Mouse (Mus musculus): ENCODE data around the gene Dgke. TPM values are rescaled to one million over a fixed set of nuclear protein-coding genes. Genes with fewer than 3 reads are reported as not detected.
A peak's percentile ranks its signal among the peaks of the same experiment; 100 is the strongest.

Gene Dgke
- polyA plus RNA-seq, 1 experiment from 2014 or later: 0.69 TPM

GRCm38 (mm10) chr11:89073541-89073940, 6.9 kb upstream of the Dgke start, which contains the start of gene Gm525:
Gene Gm525, plus strand, starts transcription at chr11:89073841.
- WGBS (ENCODE audit: insufficient replicate concordance): 72% methylated on average over 8 of the region's 8 CpGs
- H3K36me3 ChIP-seq: no peaks in the 10 kb centered on the region
- H3K9me3 ChIP-seq (replicated peaks): no peaks in the 10 kb centered on the region
- no peaks in the 10 kb centered on the region for H3K4me1 ChIP-seq (replicated peaks)
- no peak for DNase-seq
- no peak within 1 kb of the TSS for H3K4me2 ChIP-seq
- no peak within 1 kb of the TSS for H3K27ac ChIP-seq
- no peak for ATAC-seq (ENCODE audit: low read depth)
- H3K9ac ChIP-seq: no peak within 1 kb of the TSS
- no peaks in the 10 kb centered on the region for H3K27me3 ChIP-seq
- no peak within 1 kb of the TSS for H3K4me3 ChIP-seq (replicated peaks)

DNA sequence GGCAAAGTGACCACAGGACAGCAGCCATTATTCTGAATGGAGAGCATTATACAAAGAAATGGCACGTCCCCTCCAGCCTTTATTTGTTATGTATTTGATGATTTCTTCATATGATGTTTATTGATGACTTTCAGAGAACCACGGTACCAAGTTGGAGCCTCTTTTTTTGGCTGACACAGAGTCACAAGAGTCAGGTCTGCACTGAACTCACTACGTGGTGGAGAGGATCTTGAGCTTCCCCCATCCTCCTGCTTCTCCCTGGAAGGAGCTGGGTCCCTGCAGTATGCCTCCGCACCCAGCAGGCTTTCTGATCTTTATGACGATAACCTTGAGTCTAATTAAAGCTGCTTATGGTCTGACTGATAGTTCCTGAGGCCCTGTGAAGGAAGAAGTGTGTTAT, 4.9 kb upstream of the Dgke start:
- whole genome bisulfite sequencing (ENCODE audit: insufficient replicate concordance): 62% methylated on average over 5 of the region's 5 CpGs
- no peak for ATAC-seq (ENCODE audit: low read depth)
- DNase-seq: no peak

GRCm38 (mm10) chr11:89069303-89069702, 2.7 kb upstream of the Dgke start:
- no peaks in the 10 kb centered on the region for H3K9me3 ChIP-seq (replicated peaks)
- H3K4me1 ChIP-seq (replicated peaks): peaks cover 7% of the 10 kb centered on the region
- 11% methylated on average over 6 of the region's 6 CpGs for WGBS (ENCODE audit: insufficient replicate concordance)
- ATAC-seq (ENCODE audit: low read depth): no peak
- no peak overlapping the region for H3K4me3 ChIP-seq (replicated peaks)
- H3K27me3 ChIP-seq: no peaks in the 10 kb centered on the region
- no peak overlapping the region for H3K27ac ChIP-seq
- H3K9ac ChIP-seq: no peak overlapping the region
- peak; percentile 32 for DNase-seq
- no peaks in the 10 kb centered on the region for H3K36me3 ChIP-seq
- no peak overlapping the region for H3K4me2 ChIP-seq

More for the DNA sequence above, 4.9 kb upstream of the Dgke start:
- H3K9ac ChIP-seq: no peak overlapping the region
- no peaks in the 10 kb centered on the region for H3K9me3 ChIP-seq (replicated peaks)
- H3K4me3 ChIP-seq (replicated peaks): no peak overlapping the region
- H3K4me1 ChIP-seq (replicated peaks): no peaks in the 10 kb centered on the region
- H3K36me3 ChIP-seq: no peaks in the 10 kb centered on the region
- H3K4me2 ChIP-seq: no peak overlapping the region
- H3K27ac ChIP-seq: no peak overlapping the region
- no peaks in the 10 kb centered on the region for H3K27me3 ChIP-seq

DNA sequence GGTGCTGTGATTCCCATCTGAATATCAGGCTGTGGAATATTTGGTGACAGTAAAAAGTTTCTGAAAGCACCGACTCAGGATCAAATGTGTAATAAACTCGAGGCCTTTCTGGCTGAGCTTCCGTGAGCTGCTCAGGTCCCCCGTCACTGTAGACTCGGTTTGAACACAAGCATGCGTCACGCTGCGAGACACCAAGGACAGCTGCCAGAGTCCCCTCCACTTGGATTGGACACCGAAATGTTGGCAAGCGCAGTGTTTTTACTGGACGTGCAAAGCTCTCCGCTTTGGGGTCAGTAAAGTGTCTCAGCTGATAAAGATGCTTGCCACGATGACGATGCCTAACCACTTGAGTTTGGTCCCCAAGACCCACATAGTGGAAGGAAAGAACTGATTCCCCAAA, 2.0 kb upstream of the Dgke start:
- H3K27ac ChIP-seq: no peak overlapping the region
- H3K4me1 ChIP-seq (replicated peaks): peaks cover 13% of the 10 kb centered on the region
- ATAC-seq (ENCODE audit: low read depth) (no peak), DNase-seq (no peak)
- H3K27me3 ChIP-seq: no peaks in the 10 kb centered on the region
- 81% methylated on average over 14 of the region's 14 CpGs for WGBS (ENCODE audit: insufficient replicate concordance)
- no peaks in the 10 kb centered on the region for H3K9me3 ChIP-seq (replicated peaks)
- no peak overlapping the region for H3K4me2 ChIP-seq
- no peak overlapping the region for H3K4me3 ChIP-seq (replicated peaks)
- no peaks in the 10 kb centered on the region for H3K36me3 ChIP-seq
- no peak overlapping the region for H3K9ac ChIP-seq

DNA sequence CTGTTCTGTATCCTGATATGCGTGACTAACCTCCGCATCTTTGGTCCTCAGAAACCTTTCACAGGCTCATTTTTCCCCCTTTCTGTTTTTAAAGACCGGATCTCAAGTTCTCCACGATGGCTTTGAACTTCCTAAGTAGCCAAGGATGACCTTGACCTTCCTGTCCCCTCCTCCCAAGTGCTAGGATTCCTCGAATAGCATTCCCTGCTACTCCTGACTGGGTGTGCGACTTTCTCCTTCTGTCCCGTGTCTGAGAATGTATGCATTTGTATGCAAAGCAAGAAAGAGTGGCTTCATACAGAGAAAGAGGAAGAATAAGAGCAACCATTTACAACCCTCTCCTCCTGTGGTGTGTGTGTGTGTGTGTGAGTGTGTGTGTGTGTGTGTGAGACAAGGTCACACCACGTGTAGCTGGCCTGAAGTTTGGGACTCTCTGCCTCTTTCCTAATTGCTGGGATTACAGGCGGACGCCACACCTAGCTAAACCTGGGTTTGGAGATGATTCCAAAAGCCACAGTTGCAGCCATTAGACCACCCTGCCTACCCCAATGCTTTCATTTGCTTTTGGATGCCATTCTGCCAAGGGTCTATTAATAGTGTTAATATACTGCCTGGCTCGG, 1.3 kb upstream of the Dgke start:
- Histone ChIP-seq H3K4me3 (replicated peaks) (no peak overlapping the region), H3K4me2 (no peak overlapping the region), H3K4me1 (replicated peaks) (peaks cover 16% of the 10 kb centered on the region), H3K27me3 (no peaks in the 10 kb centered on the region), H3K9me3 (replicated peaks) (no peaks in the 10 kb centered on the region), H3K9ac (no peak overlapping the region), H3K36me3 (no peaks in the 10 kb centered on the region), H3K27ac (no peak overlapping the region)
- DNase-seq (no peak), ATAC-seq (ENCODE audit: low read depth) (no peak)
- WGBS (ENCODE audit: insufficient replicate concordance): 51% methylated on average over 11 of the region's 11 CpGs

GRCm38 (mm10) chr11:89067301-89067822, 712 bp upstream of the Dgke start:
- no peak overlapping the region for H3K9ac ChIP-seq
- H3K4me3 ChIP-seq (replicated peaks): no peak overlapping the region
- DNase-seq (no peak), ATAC-seq (ENCODE audit: low read depth) (no peak)
- no peak overlapping the region for H3K27ac ChIP-seq
- no peak overlapping the region for H3K4me2 ChIP-seq
- no peaks in the 10 kb centered on the region for H3K9me3 ChIP-seq (replicated peaks)
- WGBS (ENCODE audit: insufficient replicate concordance): 61% methylated on average over 6 of the region's 6 CpGs
- no peaks in the 10 kb centered on the region for H3K27me3 ChIP-seq
- no peaks in the 10 kb centered on the region for H3K36me3 ChIP-seq
- peaks cover 16% of the 10 kb centered on the region for H3K4me1 ChIP-seq (replicated peaks)

DNA sequence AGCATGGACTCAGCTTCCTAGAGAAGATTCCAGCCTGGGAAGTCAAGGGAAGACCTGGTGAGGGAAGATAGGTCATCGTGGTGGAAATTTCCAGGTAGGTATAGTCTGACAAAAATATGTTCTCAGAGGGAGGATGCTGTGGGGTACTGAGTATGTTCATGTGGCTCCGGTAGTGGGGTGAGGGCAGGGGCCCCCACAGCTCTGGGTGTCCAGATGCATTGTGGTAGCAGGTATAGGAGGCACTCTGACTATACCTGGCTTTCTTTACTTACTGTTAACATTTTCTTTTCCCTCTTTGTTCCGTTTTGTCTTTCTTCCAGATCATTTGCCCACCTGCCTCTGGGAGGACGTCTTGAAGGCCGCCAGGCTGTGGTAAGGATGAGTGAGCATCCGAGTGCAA, 524 bp downstream of the Dgke start:
- DNase-seq (no peak), ATAC-seq (ENCODE audit: low read depth) (no peak)
- no peaks in the 10 kb centered on the region for H3K9me3 ChIP-seq (replicated peaks)
- H3K4me2 ChIP-seq: no peak overlapping the region
- WGBS (ENCODE audit: insufficient replicate concordance): 66% methylated on average over 6 of the region's 6 CpGs
- H3K4me3 ChIP-seq (replicated peaks): no peak overlapping the region
- H3K9ac ChIP-seq: no peak overlapping the region
- peaks cover 16% of the 10 kb centered on the region for H3K4me1 ChIP-seq (replicated peaks)
- H3K27me3 ChIP-seq: no peaks in the 10 kb centered on the region
- H3K27ac ChIP-seq: no peak overlapping the region
- H3K36me3 ChIP-seq: no peaks in the 10 kb centered on the region

DNA sequence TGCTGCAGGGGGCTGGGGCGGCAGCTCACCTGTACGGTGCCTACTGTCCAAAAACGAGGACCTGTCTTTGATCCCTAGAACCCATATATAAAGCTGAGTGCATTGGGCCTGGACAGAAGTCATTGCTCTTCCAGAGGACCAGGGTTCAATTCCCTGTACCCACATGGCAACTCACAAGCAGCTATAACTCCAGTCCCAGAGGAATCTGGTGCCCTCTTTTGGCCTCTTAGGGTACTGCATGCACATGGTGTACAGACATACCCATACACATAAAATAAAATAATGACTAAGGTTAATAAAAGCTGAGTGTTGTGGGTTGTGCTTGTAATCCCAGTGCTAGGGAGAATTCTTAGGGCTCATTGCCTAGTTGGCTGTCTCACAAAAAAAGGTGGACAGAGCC, 1.4 kb downstream of the Dgke start:
- H3K9ac ChIP-seq: no peak overlapping the region
- no peak for ATAC-seq (ENCODE audit: low read depth)
- no peaks in the 10 kb centered on the region for H3K36me3 ChIP-seq
- H3K27ac ChIP-seq: no peak overlapping the region
- peak; percentile 33 for DNase-seq
- H3K4me2 ChIP-seq: no peak overlapping the region
- H3K4me1 ChIP-seq (replicated peaks): peaks cover 24% of the 10 kb centered on the region
- H3K9me3 ChIP-seq (replicated peaks): no peaks in the 10 kb centered on the region
- H3K27me3 ChIP-seq: no peaks in the 10 kb centered on the region
- H3K4me3 ChIP-seq (replicated peaks): no peak overlapping the region
- 84% methylated on average over 3 of the region's 3 CpGs for WGBS (ENCODE audit: insufficient replicate concordance)

GRCm38 (mm10) chr11:89064312-89064711, 2.3 kb downstream of the Dgke start:
- Histone ChIP-seq H3K9ac (no peak overlapping the region), H3K4me1 (replicated peaks) (peaks cover 34% of the 10 kb centered on the region), H3K9me3 (replicated peaks) (no peaks in the 10 kb centered on the region), H3K27ac (peak overlapping the region; percentile 39; the same call in 1 of the 2 replicates), H3K4me3 (replicated peaks) (no peak overlapping the region), H3K4me2 (peak overlapping the region; percentile 19; the same call in 1 of the 2 replicates), H3K27me3 (no peaks in the 10 kb centered on the region), H3K36me3 (no peaks in the 10 kb centered on the region)
- 28% methylated on average over 6 of the region's 6 CpGs for WGBS (ENCODE audit: insufficient replicate concordance)
- ATAC-seq (ENCODE audit: low read depth) (peak; percentile 61), DNase-seq (peak; percentile 14)

GRCm38 (mm10) chr11:89061362-89061761, 5.3 kb downstream of the Dgke start:
- no peaks in the 10 kb centered on the region for H3K9me3 ChIP-seq (replicated peaks)
- H3K4me2 ChIP-seq: no peak overlapping the region
- H3K27ac ChIP-seq: no peak overlapping the region
- 57% methylated on average over 7 of the region's 7 CpGs for WGBS (ENCODE audit: insufficient replicate concordance)
- H3K36me3 ChIP-seq: no peaks in the 10 kb centered on the region
- H3K27me3 ChIP-seq: no peaks in the 10 kb centered on the region
- ATAC-seq (ENCODE audit: low read depth): no peak
- DNase-seq: no peak
- H3K4me1 ChIP-seq (replicated peaks): peaks cover 50% of the 10 kb centered on the region
- no peak overlapping the region for H3K9ac ChIP-seq
- H3K4me3 ChIP-seq (replicated peaks): no peak overlapping the region

DNA sequence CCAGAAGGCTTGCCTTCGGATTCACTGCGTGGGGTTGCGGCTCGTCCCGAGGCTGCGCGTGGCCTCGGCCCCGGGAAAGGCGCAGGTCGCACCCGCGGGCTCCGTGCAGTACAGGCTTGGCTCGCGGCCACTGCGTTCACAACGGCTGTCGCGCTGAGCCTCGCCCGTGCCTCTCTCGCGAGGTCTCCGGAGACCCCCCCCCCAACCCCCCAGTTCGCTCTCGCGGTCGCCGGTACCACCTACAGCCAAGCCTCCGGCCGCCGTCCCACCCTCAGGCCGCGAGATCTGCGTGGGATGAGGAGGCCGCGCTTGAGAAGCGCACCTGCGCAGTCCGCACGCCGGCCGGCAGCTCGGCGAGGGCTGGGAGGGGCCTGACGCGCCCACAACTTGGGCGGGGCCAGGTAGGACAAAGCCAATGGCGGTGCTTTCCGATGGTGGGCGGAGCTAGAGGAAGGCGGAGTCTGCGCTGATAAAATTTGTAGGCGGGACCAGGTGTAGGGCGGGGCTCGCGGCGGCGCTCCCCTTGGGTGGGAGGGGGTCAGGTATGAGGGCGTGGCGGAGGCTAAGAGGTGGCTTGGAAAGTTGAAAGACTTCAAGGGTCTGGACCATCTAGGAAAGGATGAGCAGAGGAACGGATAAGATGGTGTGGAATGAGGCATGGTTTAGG, 6.1 kb downstream of the Dgke start:
- Histone ChIP-seq H3K4me1 (replicated peaks) (peaks cover 50% of the 10 kb centered on the region), H3K9ac (peak overlapping the region; percentile 77), H3K4me3 (replicated peaks) (peak overlapping the region; percentile 78), H3K4me2 (peak overlapping the region; percentile 99), H3K36me3 (no peaks in the 10 kb centered on the region), H3K27me3 (no peaks in the 10 kb centered on the region), H3K27ac (no peak overlapping the region; the same call in 1 of the 2 replicates), H3K9me3 (replicated peaks) (no peaks in the 10 kb centered on the region)
- ATAC-seq (ENCODE audit: low read depth): peak; percentile 91
- peak; percentile 89 for DNase-seq
- WGBS (ENCODE audit: insufficient replicate concordance): under 1% methylated on average over 51 of the region's 63 CpGs

All from liver, embryonic 13.5 days (tissue).